Mouse (Mus musculus) megakaryocyte, adult 5-6 weeks (primary cell): ENCODE measurements around the gene Sdhc. TPM values are rescaled to one million over a fixed set of nuclear protein-coding genes. Genes with fewer than 3 reads are reported as not detected.
A peak's percentile ranks its signal among the peaks of the same experiment; 100 is the strongest.

Experiments used
- ATAC-seq: 2 replicates; pipeline ENCODE4 v1.8.0; 2016; ENCODE audit warnings: mild to moderate bottlenecking, inconsistent platforms; ENCODE audit not compliant: poor library complexity, severe bottlenecking
- total RNA-seq, 2 experiments: library from RNA; stranded (forward) in 1 of 2; stranded (reverse) in 1 of 2; fragments of 153-499, 151-499 nt in 1 of 2; fragments of 221-1000, 200-1000 nt in 1 of 2; gene quantifications; 2 replicates each; pipeline versions ENCODE4 v1.2.3 to v1.2.4; 2015 to 2017

The Sdhc gene
- total RNA-seq (2015) = 102 and 130 TPM in 2 replicates
- 34.5 and 43.0 TPM in 2 replicates for total RNA-seq (2017)

DNA sequence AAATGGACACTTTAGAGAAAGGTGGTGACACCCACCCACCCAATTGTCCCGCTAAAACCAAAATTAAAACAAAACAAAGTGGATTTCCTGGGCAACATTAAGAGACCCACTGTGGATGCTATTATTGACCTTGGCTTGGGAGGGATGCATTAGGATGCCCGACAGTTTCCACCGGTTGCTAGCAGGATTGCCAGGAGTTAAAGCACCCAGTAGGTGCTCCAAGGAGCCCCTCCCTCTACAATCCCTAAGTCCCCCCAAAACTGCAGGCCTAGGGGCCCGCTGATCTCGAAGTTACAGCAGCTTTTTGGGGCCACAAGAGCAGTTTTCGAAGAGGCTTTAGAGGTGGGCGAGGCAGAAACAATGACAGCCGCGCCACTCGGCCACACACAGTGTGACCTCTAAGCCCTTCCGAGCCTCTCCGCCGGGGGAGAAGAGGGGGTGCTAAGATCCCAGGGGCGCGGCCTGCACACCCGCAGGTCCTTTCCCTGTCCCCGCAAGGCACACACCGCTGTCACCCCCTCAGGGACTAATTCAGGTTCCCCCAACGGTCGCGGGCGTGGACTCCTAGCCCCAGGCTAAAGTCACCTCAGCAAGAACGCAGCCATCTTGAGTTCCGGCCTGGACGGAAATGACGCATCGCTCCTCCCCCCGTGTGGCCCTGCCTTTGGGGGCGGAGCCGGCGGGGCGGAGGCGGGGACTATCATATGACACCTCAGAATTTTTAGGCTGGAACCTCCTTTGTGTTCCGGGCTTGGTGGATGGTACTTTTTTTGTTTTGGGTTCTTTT lies at the start of gene Sdhc, which contains the start of gene Mpz:
TSS of gene Sdhc (minus strand) at position 630 of the 787 bp plus-strand sequence.
TSS of gene Mpz (plus strand) at position 738 of the 787 bp plus-strand sequence.
- ATAC-seq = peak; percentile 99

DNA sequence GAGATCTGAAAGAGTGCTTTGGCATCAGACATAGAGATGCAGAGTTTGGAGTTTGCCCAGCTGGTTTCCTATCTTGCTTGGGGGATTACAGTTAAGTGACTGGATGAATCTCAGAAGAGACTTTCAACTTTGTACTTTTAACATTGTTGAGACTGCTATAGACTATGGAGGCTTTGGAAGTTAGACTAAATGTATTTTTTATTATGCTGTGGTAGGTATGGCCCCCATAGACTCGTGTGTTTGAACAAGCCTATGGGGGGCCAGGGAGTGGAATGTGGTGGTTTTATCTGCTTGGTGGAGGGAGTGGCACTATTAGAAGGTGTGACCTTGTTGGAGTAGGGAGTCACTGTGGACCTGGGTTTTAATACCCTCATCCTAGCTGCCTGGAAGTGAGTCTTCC lies 49.1 kb upstream of the Sdhc start:
- ATAC-seq = no peak

DNA sequence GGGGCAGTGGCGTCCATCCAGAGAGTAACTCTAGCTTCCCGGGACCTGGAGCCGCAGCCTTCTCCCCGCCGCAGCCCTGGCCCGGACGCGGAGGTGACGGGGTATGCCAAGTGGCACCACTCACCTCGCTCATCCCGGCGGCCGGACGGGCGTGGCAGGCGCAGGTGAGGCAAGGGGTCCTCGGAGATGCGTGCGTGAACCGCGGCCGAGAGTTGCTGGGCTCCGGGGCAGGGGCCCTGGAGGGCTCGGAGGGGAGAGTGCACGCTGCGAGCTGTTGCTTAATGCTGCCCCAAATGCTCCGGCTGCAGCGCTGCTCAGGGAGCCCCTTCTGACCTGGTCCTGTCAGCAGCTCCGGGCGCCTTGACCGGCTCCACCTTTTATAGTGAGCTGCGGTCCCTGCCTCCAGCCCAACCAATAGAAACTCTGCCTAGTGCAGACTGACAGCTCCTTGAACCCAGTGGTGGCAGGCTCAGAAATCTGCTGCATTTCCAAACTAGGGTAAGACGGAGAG lies 45.5 kb upstream of the Sdhc start, which contains the start of gene Pcp4l1:
TSS of gene Pcp4l1 (minus strand) at position 382 of the 511 bp plus-strand sequence.
- ATAC-seq = peak; percentile 91

DNA sequence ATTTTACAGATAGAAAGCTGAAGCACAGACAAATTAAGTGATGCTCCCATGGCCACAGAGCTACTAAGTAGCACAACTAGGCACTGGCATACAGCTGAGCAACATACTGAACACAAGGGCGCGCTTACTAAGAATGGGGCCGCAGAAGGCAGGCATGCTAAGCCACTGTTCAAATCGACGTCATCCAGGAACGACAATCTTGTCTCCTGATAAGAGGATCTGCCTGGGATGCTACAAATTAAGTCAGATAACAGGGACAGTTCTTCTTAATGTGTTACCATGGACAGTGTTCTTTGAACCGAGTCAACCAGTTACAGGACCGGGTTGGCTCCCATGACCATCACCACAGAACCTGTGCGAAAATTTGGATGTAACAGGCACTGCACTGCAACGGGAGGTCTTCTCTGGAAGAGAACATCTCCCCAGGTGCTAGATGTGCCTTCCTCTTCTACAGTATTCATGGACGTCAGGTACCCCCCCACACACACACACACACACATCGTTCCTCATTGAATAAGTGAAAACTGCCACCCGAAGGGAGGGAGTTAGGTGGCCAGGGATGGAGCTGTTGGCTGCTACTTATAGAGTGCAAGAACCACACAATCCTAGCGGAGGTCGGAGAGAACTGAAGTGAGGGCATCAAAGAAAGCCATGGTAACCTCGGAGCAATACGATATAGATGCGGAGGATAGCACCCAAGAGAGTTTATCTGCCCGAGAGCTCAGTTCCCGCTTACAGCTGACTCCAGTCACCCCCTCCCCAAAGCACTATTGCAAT lies 44.8 kb upstream of the Sdhc start:
- ATAC-seq = 0 out of 2 replicates have a peak, but pooled peaks have one; percentile 19

DNA sequence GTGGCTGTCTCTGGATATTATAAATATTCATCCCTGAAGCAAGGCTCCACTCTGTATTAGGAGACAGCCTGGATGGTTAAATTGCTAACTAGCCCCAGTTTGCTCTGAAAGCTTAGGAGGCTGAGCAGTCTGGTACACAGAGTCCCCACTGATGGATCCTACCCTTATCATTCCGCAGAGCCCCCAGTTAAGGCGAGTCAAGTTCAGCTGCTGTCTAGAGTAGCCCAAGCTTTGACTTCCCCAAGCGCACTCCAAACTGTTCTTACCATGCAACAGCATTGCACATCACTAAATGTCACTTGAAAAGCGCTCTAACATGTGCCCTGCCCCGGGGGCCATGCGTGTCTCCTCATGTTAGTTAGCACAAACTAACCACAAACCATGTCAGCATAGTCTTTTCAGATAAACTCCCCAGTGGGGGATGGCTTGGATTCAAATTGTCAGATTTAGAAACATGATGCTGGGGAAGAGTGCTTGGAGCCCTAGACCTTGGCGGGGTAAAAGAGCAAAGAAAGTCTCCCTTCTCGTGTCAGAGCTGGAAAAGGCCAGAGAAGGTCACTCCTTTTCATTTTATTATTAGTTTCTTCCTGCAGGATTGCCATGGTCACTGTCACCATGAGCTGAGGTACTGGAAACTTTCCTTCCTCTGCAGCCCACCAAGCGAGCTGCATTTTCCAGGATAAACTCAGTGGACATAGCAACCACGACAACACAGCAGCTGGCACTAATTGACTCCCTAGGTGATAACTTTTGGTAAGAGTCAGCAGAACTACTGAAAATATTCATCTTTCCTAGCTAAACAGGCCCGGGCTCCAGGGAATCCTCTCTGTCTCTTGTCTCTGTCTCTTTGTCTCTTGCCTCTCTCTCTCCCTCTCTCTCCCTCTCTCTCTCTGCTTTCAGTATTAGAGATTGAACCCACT lies 43.8 kb upstream of the Sdhc start:
- no peak for ATAC-seq

DNA sequence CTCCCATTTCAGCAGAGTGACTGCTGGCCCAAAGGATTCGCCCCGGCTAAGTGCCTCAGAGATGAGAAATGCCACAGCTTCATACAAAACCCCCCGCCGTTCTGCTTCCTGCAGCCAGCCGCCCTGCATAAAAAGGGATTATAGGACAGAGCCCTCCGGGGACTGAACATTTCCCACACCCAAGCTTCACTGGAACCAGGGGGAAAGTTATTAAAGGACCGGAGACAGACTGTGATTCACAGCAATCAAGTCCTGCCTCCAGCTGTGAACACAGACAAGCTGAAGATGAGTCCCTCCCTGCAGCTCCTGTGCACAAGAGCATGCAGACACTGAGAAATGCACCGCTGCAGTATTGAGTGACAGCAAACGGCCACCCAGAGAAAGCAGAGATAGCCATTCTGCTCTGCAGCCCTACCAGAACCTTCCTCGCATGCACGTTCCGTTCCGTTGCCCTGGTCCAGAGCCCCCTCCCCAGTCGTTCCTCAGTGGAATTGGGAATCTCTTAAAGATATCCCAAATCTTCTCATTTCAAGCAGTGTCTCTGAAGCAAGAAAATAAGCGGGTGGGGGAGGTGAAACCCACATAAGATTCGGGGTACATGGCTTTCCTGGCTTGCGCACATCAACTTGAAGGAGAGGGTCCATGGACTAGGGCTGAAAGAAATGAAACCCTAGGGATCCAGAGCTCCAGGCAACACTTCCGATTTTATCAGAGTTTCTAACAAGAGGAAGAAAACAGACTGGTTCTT lies 42.9 kb upstream of the Sdhc start:
- ATAC-seq = no peak

DNA sequence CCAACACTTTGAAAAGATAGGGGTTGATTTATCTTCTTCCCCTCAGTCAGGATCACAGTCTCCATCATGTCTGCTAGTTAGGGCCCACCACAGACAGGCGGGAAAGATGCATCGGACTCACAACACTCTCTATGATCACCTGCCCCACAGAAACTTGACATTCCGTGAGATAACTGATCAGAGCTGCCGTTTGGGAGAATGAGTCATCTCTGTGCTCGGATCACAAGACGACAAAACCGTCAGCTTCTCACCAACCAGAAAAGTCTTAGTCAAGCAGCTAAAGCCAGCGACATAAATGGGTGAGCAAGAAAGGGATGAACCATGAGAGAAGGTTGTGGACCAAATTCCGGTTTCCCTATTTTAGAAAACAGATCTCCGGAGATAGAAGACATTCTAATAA lies 41.9 kb upstream of the Sdhc start:
- ATAC-seq = no peak

DNA sequence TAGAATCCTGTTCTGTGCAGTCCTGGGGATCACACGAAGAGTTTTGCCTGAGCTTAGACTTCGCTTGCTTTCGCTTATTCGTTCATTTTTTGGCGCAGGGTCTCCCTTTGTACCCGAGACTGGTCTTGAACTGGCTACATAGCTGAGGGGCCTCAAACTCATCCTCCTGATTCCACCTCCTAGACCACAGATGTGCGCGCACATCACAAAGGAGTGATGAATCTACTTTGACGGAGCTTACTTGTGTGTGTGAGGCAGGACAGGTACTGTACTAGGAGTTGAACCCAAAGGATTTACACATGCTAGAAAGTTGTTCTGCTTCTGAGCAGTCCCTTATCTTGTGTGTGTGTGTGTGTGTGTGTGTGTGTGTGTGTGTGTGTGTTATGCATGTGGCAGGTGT lies 40.4 kb upstream of the Sdhc start:
- ATAC-seq = no peak

DNA sequence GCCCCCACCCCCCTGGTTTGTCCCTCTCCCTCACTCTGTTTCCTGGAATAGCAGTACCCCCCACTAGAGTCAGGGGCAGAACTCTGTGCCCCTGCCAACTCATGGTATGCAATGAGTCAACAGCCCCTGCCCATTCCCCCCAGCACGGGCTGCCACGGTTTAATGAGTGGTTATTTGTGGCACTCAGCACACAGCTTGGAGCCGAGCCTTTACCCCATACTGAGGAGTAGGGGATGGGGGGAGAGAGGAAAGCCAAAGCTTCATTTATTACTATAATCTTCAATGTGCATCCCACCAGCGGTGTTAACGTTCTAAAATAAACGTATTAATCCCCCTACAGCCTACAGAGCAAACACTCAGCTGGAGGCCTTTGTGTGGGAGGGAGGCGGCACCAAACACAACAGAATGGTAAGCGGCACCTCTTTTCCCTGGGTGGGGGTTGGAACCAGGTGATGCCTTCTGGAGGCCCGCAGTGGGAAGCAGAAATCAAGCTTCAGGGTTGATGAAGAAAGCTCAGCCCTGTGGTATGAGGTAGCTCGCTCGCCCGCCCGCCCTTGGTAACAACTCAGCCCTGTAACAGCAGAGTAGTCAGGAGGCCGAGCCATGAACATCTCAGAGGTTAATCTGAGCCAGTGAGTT lies 39.2 kb upstream of the Sdhc start:
- ATAC-seq = no peak

DNA sequence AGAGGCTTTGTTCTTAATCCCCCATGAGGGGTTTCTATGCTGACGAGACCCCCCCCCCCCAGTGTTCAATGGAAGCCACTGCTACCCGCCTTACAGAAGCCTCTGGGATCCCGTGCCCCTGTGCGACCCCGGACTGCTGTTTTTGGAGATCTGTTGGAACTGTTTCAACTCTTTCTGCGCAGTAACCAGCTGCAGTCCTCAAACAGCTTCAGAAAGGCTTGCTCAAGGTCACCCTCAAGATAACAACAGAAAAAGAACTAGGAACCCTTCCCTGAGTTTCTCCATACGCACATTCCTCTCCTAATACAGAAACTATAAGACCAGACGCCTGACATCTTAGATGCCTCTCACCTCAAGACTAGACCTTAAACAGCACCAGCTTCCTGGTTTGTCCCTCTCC lies 38.6 kb upstream of the Sdhc start:
- no peak for ATAC-seq

DNA sequence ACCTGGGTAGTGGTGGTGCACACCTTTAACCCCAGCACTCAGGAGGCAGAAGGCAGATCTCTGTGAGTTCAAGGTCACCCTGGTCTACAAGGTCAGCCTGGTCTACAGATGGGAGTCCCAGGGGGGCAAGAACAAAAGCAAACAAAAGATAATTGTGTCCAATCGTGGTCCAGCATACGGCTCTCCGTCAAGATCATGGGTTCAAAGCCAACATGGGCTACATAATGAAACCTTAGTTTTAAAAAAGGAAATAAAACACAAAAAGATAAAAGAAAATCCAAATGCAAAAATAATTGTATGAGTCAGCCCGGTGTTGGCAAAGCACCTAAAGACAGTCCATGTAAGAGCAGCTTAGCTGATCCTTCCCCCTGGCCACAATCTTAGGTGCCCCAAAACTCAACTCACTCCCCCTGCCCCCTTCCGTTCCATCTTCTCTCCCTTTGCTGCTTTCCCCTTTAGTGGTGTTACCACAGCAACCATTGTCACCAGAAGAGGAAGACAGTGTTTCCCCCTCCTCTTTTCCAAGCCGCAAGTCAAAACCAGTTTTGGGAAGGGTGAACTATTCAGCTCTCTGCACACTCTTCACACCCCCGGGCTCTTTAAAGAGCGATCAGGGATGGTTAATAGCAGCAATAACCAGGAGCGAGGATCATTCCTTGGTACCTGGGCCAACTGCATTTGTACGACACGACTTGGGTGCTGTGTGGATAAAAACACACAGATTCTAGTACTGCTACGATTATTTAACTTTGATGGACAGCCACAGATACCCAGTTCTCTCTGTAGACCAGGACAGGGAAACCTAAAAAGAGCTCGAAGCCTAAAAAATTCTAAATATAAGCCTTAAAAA lies 37.7 kb upstream of the Sdhc start:
- ATAC-seq = 0 out of 2 replicates have a peak, but pooled peaks have one; percentile 9

DNA sequence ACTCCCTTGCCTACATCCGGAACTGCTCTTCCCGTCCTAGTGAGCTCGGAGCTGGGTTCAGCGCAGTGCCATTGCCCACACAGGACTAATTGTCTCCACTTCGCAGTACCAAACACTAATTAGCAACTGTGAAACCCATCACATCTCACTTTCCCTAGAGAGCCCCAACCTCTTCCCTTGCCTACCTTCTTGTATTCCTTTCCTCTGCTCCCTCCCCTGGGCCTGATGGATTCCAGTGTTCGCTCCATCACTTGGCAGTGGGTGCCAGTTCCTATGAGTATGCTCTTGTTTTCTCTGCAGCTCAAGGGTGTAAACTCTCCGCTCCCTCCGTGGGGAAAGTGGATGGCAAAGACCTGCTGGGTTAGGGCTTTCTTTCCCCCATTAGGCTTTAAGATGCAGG lies 35.3 kb upstream of the Sdhc start:
- ATAC-seq = no peak

DNA sequence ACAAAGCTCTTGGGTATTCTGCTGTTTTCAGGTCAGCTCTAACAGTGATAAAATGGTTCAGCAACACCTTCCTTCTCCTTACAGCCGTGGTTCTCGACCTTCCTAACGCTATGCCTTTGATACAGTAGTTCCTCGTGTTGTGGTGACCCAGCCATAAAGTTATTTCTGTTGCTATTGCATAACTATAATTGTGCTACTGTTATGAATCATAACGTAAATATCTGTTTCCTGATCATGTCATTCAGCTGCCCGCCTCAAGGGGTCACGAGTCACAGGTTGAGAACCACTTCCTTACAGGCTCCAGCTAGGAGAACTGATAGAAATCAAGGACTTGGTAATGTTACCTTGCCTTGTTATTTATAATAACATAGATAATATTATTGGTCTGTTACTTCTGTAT lies 33.9 kb upstream of the Sdhc start:
- peak; percentile 94 for ATAC-seq

DNA sequence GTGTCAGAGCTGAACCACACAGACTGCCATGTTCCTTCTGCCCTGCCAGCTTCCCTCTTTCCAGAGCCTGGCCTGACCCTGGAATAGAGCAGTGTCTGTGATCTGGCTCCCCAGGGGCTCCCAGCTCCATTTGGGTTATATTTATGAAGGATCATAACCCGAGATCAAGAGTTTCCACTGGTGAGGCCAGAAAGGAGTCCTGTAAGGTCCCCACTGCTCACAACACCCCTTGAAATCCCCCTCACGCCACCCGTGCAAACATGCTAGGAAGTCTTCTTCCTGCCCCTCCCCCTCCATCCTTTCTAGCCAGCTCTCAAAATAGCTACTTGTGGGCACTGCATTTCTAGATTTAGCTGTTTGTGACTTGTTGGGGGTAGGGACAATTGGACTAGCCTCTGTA lies 33.2 kb upstream of the Sdhc start:
- no peak for ATAC-seq

DNA sequence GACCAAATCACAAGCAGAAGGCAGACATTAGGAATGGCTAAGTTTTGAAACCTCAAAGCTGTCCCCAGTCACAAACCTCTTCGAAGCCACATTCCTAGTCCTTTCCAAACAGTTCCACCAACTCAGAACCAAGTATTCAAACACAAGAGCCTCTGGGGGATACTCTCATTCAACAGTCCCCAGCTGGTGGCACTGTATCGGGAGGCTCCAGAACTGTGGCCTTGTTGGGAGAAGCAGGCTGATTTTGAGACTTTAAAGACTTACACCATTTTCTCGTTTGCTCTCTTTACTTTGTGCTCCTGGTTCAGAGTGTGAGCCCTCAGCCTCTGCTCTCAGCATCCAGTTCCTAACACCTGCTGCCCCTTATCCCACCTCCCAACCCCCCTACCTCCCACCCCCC lies 32.6 kb upstream of the Sdhc start:
- no peak for ATAC-seq

DNA sequence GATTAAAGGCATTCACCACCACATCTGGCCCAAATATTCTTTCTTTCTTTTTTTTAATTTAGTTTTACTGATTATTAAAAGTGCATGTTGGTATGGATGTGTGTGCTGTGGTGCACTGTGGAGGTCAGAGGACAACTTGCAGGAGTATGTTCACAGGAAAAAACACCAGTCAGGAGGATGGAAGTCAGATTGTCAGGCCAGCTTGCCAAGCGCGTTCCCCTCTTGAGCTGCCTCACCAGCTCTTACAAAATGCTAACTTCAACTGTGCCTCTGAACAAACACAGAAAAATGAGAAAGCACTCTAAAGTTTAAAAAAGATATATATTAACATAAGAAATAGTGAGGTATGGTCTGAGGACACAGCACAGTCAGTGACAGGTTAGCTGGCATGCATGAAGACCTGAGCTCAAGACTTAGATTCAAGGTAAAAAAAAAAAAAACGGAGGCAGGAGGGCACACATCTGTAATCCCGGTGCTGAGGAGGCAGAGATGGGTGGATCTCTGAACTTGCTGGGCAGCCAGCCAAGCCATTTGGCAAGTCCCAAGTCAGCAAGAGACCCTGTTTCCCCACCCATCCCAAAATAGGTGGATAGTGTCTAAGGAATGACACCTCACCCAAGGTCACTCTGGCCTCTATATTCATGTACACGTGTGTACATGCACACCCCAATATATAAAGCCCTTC lies 29.2 kb upstream of the Sdhc start:
- no peak for ATAC-seq

DNA sequence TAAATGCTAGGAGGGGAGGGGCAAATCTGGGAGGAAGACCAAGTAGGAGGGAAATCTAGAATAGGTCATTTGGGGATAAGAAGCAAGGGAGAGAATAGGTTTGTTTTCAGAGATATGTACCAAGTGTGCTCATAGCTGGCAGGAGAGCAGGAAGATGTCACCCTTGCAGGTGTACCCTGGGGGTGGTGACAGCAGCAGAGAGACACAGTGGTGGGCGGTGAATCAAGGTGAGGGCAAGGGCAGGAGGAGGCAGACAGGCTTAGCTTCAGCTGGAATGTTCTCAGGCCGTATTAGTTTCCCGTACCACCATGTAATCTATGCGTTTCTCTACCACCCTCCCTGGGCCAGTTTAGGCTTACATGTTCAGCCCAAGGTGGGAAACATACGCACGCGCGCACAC lies 22.4 kb upstream of the Sdhc start:
- ATAC-seq = no peak

DNA sequence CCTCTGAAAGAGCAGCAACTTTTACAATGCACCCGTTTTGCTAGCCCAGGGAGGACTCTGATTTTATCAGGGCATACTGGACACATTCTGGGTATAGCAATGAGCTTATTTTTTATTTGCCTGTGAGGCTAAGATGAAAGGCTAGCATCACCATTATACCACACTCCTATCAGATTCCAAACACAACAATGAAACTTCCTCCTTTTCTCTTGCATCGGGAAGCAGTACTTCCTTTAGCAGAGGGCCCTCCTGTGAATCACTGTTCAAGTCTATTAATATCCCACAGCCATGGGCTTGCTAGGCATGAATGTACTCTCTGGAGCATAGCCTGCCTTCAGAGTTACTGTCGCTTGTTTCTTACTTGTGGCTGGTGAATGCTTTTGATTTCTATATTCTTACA lies 20.7 kb upstream of the Sdhc start:
- ATAC-seq = no peak
